Mouse (Mus musculus) stomach, embryonic 16.5 days (tissue): ENCODE data around the gene Plek. TPM values are rescaled to one million over a fixed set of nuclear protein-coding genes. Genes with fewer than 3 reads are reported as not detected.

Source experiments
- ATAC-seq: fragments of 200-750 bp; cut with Nextera tagmentation; 2 replicates; pipeline ENCODE4 v1.8.0; 2017; ENCODE audit warnings: moderate number of reproducible peaks, moderate TSS enrichment; ENCODE audit not compliant: insufficient read depth, low FRiP score
- H3K27ac ChIP-seq: fragments of 300-500 bp; sonication (generic); 2 replicates; pipeline ENCODE4 v1.5.1; 2014; ENCODE audit warnings: low read length
- H3K27me3 ChIP-seq: fragments of 300-500 bp; sonication (generic); 2 replicates; pipeline ENCODE4 v1.6.1; 2014; ENCODE audit warnings: low read length, control low read depth, mixed read lengths; ENCODE audit not compliant: control insufficient read depth, insufficient read depth
- H3K36me3 ChIP-seq: fragments of 300-500 bp; sonication (generic); 2 replicates; pipeline ENCODE4 v1.6.1; 2014; ENCODE audit warnings: low read length; ENCODE audit not compliant: control insufficient read depth, insufficient read depth
- H3K4me1 ChIP-seq: fragments of 300-500 bp; sonication (generic); 2 replicates; pipeline ENCODE4 v1.6.1; 2014; ENCODE audit warnings: low read length, control low read depth, mixed read lengths; ENCODE audit not compliant: control insufficient read depth, insufficient read depth
- H3K4me2 ChIP-seq: fragments of 300-500 bp; sonication (generic); 2 replicates; pipeline ENCODE4 v1.6.1; 2014; ENCODE audit warnings: low read depth, low read length, mixed read lengths
- H3K4me3 ChIP-seq: fragments of 300-500 bp; sonication (generic); replicated peaks from 2 replicates; pipeline ENCODE4 v1.5.1; 2014; ENCODE audit warnings: mild to moderate bottlenecking, low read length
- H3K9ac ChIP-seq: fragments of 300-500 bp; sonication (generic); 2 replicates; pipeline ENCODE4 v1.6.1; 2014; ENCODE audit warnings: low read length
- H3K9me3 ChIP-seq: fragments of 300-500 bp; sonication (generic); replicated peaks from 2 replicates; pipeline ENCODE4 v1.6.1; 2016; ENCODE audit warnings: low read length, control low read depth; ENCODE audit not compliant: control insufficient read depth
- WGBS: fragments of 180-500 bp; shearing (Covaris S2); extraction: QIAGEN DNeasy Blood & Tissue Kit; methylation state at CpG from one replicate; pipeline ENCODE4 v1.1.7; 2014; 5-methylcytosine and 5-hydroxymethylcytosine counted together
- polyA plus RNA-seq: library from polyadenylated mRNA; unstranded; fragments of >200 nt; fragmentation: Nextera tagmentation; extraction: Ambion mirVana; gene quantifications from 2 replicates; pipeline ENCODE4 v1.2.1, GENCODE M21; 2015

Plek gene
- polyA plus RNA-seq, 1 experiment from 2014 or later = 3.2 TPM

GRCm38 (mm10) chr11:16941973-16942452, 110.2 kb downstream of the Plek start:
- 51% methylated on average over 4 of the region's 4 CpGs for WGBS
- H3K4me2 ChIP-seq = no peak overlapping the region
- H3K27me3 ChIP-seq = no peaks in the 10 kb centered on the region
- no peaks in the 10 kb centered on the region; the same call in 1 of the 2 replicates for H3K4me1 ChIP-seq
- H3K36me3 ChIP-seq = no peaks in the 10 kb centered on the region
- no peak overlapping the region for H3K9ac ChIP-seq
- ATAC-seq = no peak
- no peaks in the 10 kb centered on the region for H3K9me3 ChIP-seq
- H3K27ac ChIP-seq = no peak overlapping the region
- H3K4me3 ChIP-seq = no peak overlapping the region

GRCm38 (mm10) chr11:16941103-16941793, 110.9 kb downstream of the Plek start:
- Histone ChIP-seq H3K4me1 (no peaks in the 10 kb centered on the region; the same call in 1 of the 2 replicates), H3K9ac (no peak overlapping the region), H3K27me3 (no peaks in the 10 kb centered on the region), H3K4me2 (no peak overlapping the region), H3K27ac (no peak overlapping the region), H3K9me3 (no peaks in the 10 kb centered on the region), H3K36me3 (no peaks in the 10 kb centered on the region), H3K4me3 (no peak overlapping the region)
- 54% methylated on average over 4 of the region's 4 CpGs for WGBS
- ATAC-seq = no peak

- Histone ChIP-seq H3K4me1 (no peaks in the 10 kb centered on the region), H3K4me2 (no peak overlapping the region), H3K9ac (no peak overlapping the region), H3K4me3 (no peak overlapping the region), H3K9me3 (no peaks in the 10 kb centered on the region), H3K27ac (no peak overlapping the region), H3K36me3 (no peaks in the 10 kb centered on the region), H3K27me3 (no peaks in the 10 kb centered on the region)
- no peak for ATAC-seq
- WGBS = 73% methylated on average over 6 of the region's 6 CpGs
These were observed 116.5 kb downstream of the Plek start for GRCm38 (mm10) chr11:16935577-16936236.

- Histone ChIP-seq H3K27ac (no peak overlapping the region), H3K36me3 (no peaks in the 10 kb centered on the region), H3K9ac (no peak overlapping the region), H3K4me1 (no peaks in the 10 kb centered on the region), H3K27me3 (no peaks in the 10 kb centered on the region), H3K9me3 (no peaks in the 10 kb centered on the region), H3K4me3 (no peak overlapping the region), H3K4me2 (no peak overlapping the region)
- 93% methylated on average over 3 of the region's 3 CpGs for WGBS
- ATAC-seq = no peak
These were observed 120.0 kb downstream of the Plek start for GRCm38 (mm10) chr11:16932159-16932558.

Other genes with a start within 250 kb of the Plek start
- 1.2 and 1.6 TPM in 2 replicates for gene Fbxo48, start 101.0 kb downstream of the Plek start, polyA plus RNA-seq
- 30.8 and 31.4 TPM in 2 replicates for gene Cnrip1, start 795 bp downstream of the Plek start, polyA plus RNA-seq
- gene Ppp3r1, start 106.9 kb upstream of the Plek start, polyA plus RNA-seq = 78.7 and 86.5 TPM in 2 replicates
- gene Wdr92, start 129.7 kb upstream of the Plek start, polyA plus RNA-seq = 24.6 and 26.4 TPM in 2 replicates
- 63.6 and 70.0 TPM in 2 replicates for gene Pno1, start 159.2 kb upstream of the Plek start, polyA plus RNA-seq
- 90.2 and 102 TPM in 2 replicates for gene C1d, start 205.2 kb upstream of the Plek start, polyA plus RNA-seq